Mouse (Mus musculus) frontal cortex, adult (tissue): ENCODE measurements around the gene B9d1.

ENCODE experiments used
- ATAC-seq: cut with Nextera tagmentation; 2 replicates; pipeline ENCODE4 v1.9.2; 2017; ENCODE audit warnings: mild to moderate bottlenecking, moderate library complexity, mixed read lengths; ENCODE audit not compliant: low TSS enrichment

Gene B9d1

GRCm38 (mm10) chr11:61540642-61541041 is 35.7 kb downstream of the B9d1 start:
- no peak for ATAC-seq

- ATAC-seq = no peak
These were observed 36.2 kb downstream of the B9d1 start for GRCm38 (mm10) chr11:61541106-61541505.

DNA sequence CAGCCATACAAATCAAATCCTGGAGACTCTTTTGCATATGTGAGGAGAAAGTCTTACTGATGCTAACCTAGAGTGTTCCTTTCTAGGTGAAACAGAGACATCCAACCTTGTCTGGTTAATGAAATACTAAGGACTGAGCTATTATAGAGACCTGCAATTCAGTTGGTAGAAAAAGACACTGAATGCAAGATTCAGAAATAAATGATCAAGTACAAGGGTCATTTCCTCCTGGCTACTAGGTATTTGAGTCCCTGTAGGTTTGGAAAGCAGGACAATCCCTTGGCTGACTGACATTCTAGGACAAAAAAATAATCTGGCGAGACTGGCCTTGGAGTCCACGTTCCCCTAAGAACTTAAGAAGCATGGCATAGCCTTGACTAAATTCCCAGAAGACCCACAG is 40.6 kb downstream of the B9d1 start:
- no peak for ATAC-seq

- no peak for ATAC-seq
These were observed 41.5 kb downstream of the B9d1 start for GRCm38 (mm10) chr11:61546452-61546851.

DNA sequence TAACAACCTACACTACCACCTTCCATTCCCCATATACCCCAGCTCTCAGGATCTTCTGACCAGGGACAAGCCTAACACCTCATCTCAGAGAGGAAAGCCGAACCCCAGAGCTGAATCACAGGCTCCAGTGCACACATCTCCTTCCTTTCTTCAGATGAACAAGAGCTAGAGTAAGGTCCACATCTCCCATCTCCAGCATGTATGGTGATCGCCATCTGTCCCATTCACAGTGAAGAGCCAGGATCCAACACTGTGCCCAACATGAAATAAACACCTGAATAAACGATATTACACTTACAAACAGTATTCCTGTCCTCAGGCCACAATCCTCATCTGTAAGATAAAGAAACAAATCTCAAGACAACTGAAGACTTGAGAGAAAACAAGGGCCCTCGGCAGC is 42.8 kb downstream of the B9d1 start:
- no peak for ATAC-seq

DNA sequence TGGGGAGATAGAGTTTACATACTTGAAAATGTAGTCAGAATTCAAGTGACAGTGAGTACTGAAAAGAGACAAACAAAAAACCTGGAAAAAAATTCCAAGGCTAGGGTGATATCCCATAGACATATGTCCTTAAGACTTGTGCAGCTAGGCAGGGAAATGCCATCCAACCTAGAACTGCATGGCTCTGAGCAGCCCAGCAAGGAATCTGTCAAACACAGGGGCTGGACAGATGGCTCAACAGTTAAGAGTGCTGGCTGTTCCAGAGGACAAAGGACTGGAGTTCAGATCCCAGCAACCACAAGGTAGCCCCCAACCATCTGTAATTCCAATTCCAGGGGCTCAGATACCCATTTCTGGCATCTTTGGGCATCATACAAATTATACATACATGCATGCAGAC is 45.7 kb downstream of the B9d1 start:
- no peak for ATAC-seq

GRCm38 (mm10) chr11:61553015-61553754 is 48.2 kb downstream of the B9d1 start:
- peak; percentile 82 for ATAC-seq

DNA sequence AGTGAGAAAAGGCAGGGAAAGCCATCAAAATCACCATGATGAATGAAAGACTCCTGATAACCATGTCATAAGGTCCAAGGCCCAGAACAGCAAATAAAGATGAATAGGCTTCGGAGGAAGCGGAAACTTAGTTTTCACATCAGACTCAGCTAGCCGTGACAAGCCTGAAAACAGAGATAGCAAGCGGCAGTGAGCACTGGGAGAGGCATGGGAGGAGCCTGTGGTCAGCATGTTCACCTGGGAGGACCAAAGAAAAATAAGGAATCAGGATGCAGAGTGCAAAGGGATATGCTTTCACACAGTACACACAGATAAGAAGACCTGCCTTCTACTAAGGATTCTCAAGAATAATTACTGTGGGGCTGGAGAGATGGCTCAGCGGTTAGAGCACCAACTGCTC is 54.6 kb downstream of the B9d1 start:
- no peak for ATAC-seq

DNA sequence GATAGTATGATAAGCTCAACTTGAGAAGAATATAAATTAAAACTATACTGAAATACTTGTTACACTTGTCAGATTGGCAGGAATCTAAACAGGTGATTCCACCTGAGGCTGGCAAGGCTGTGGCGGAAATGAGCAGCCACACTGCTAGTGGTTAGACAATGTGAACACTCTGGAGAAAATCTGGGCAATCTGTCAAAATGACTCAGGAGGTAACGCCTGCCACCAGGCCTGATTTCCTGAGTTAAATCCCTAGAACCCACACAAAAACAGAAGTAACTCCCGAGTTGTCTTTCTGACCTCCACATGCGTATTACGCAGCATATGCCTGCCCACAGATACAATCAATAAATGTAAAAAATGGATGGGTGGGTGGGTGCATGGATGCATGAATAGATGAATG is 57.5 kb downstream of the B9d1 start:
- ATAC-seq = no peak
